Mouse (Mus musculus) embryonic stem cell, embryonic (primary cell): ENCODE measurements at regions not wholly inside any gene's neighbourhood (a gene's known extent, or its start where the extent isn't known, plus 50 kb on each side); places are given as distances from the start of the nearest gene placed in this dataset.

Source experiments
- CTCF ChIA-PET, 4 experiments: fragments of 300-600 bp in 2 of 4; fragments of 350-600 bp in 2 of 4; sonication (Branson Sonifier 250); formaldehyde crosslinking; loops; one replicate each; lab custom pipeline; 2022; ENCODE audit warnings: inconsistent platforms in 2 of 4; lab: Charles Lee
- POLR2A ChIA-PET, 4 experiments: fragments of 300-600 bp in 2 of 4; fragments of 350-600 bp in 2 of 4; sonication (Branson Sonifier 250); formaldehyde crosslinking; loops; one replicate each; lab custom pipeline; 2022; ENCODE audit warnings: antibody characterized with exemption in 4 of 4, inconsistent platforms in 1 of 4; lab: Charles Lee

- POLR2A ChIA-PET: interaction anchor here in 2 of 4 experiments (0.6 to 2.1 kb wide), 10 partner anchors 8 to 98 kb away, joined by 3 to 7 read pairs (median 4); no protein-coding TSS in a partner anchor
- CTCF ChIA-PET: interaction anchor here in 2 of 4 experiments (0.6 to 1.9 kb wide), 2 partner anchors 35 to 99 kb away, joined by 3 to 7 read pairs; no protein-coding TSS in a partner anchor
These were observed 166.6 kb downstream of the Rab11fip4 start for GRCm38 (mm10) chr11:79757513-79758071.

DNA sequence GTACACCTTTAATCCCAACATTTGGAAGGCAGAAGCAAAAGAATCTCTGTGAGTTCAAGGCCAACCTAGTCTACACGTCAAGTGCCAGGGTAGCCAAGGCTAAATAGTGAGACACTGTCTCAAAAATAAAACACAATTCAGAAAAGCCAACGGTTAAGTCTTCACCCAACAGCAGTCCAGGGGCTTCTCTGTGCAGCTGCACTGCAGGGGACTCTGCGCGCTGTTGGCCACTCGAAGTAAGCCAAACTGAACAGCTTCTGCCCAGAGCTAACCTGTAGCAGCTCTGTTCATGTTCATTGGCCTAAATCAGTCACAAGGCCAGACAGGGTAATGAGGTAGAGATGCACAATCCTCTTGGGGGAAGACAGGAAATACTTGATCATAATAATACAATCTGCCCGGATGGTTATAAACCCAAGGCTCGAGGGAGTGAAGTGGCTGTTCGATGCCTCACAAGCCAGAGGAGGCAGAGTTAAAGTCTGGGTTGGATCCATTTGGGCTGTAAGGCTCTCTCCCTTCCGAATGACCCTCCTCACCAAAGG lies 165.4 kb downstream of the Rab11fip4 start:
- ChIA-PET POLR2A (interaction anchor here in 3 of 4 experiments (0.5 to 2.1 kb wide), 19 partner anchors 9 to 600 kb away, joined by 3 to 7 read pairs (median 3); partner anchors contain the start of gene Utp6 (in 1 of the 3)), CTCF (interaction anchor here in 1 of 4 experiments (0.6 to 1.9 kb wide), 3 partner anchors 36 to 542 kb away, joined by 3 to 7 read pairs (median 4); no protein-coding TSS in a partner anchor)

DNA sequence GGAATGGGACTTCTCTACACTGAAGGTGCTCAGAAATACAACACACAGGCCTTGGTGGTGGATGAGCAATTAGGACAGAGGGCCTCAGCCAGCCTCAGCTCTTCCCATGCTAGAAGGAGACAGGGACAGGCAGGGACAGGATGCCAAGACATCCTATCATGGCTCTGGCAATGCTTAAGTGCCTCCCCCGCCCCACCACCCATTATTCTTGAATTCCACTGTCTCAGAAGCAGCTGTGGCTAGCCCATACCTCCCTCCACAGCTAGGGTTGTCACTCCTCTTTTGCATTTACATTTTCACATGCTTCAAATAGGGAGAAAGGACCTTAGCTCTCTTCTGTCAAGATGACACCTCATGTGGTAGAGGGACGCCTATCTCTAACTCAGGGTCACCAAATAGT lies 162.5 kb downstream of the Rab11fip4 start:
- POLR2A ChIA-PET: interaction anchor here (0.6 to 3.6 kb wide), 21 partner anchors 8 to 328 kb away, joined by 3 to 31 read pairs (median 6); no protein-coding TSS in a partner anchor
- CTCF ChIA-PET: interaction anchor here in 2 of 4 experiments (0.6 to 1.5 kb wide), 3 partner anchors 25 to 43 kb away, joined by 3 to 4 read pairs (median 3); no protein-coding TSS in a partner anchor

DNA sequence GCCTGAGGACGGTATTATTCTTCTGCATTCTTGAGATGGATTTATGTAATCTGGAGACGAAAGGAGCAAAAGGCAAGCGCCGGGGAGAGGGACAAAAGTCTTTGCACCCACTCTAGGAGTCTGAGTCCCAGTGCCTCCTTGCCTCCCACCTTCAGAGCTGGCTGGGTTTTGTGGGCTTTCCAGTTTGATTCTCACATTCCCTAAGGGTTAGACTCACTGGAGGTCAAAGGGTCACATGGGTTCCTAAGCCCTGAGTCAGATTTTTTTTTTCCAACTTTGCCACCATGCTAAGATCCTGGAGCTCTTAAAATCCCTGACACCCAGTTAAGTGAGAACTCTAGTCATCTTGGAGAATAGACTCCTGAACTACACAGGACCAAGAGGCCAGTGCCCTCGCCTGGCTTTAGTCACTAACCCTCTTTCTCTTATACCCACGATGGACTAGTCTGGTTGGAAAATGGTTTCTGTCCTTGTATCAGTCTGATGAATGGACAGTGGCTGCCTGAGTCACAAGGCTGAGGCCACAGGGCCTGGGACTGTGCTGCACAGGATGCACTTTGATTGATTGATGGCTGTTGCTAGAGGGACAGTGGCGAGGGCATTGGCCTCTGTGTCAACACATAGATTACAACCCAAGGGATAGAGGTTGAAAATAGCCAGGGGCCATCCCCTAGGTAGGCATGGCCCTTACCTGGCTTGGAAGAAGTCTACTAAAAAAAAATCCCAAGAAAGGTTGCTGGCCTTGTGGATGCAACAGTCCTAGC lies 161.9 kb downstream of the Rab11fip4 start:
- ChIA-PET POLR2A (interaction anchor here (0.6 to 3.6 kb wide), 60 partner anchors 9 to 665 kb away, joined by 3 to 31 read pairs (median 4); partner anchors contain the start of genes Rnf135 (in 1 of the 4) and Utp6 (in 1 of the 4)), CTCF (interaction anchor here in 2 of 4 experiments (0.8 to 1.5 kb wide), 4 partner anchors 14 to 40 kb away, joined by 3 to 5 read pairs (median 4); no protein-coding TSS in a partner anchor)

DNA sequence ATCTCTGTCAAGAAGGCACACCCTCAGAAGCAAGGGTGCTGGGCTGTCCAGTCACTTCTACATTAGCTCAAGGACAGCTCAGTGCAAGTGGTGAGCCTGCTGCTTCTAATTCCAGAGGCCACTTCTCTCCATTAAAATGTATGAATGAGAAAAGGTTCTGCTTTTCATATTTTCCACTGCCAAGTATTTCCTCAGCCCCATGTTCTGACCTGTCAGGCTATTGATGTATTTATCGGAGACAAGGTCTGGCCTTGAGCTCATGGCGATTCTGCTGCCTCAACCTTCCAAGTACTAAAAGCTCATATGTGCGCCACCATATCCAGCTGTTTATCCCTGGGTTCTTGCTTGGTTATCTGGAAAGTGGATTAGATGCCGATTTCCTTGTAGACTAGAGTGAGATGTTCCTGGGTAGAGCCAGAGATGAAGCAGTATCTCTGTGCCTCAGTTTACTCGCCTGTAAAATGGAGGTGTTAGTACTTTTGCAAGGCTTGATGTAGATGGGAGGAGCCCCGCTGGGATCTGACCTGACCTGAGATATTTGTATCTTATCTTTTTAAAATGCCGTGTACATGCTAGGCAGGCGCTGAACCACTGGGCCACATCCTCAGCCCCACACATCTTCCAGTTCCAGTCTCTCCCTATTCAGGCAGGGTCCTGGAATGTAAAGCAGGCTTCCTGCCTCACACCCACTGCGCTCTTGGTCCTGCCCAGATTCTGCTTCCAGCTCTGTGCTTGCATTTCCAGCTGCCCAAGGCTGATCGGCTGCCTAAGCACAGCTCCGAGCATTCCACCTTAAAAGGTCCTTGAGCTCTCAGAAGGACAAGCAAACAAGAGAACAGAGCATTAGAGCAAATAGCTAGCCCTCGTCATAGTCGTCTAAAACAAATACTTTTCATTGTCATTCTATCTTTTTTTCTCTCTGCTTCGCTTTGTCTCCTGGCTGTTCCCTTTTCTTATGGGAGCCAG lies 161.0 kb downstream of the Rab11fip4 start:
- POLR2A ChIA-PET: interaction anchor here (0.6 to 3.6 kb wide), 62 partner anchors 10 to 664 kb away, joined by 3 to 31 read pairs (median 4); partner anchors contain the start of genes Rnf135 (in 1 of the 4) and Utp6 (in 1 of the 4)
- CTCF ChIA-PET: interaction anchor here in 2 of 4 experiments (0.9 to 1.5 kb wide), 3 partner anchors 13 to 41 kb away, joined by 3 to 5 read pairs (median 4); no protein-coding TSS in a partner anchor

GRCm38 (mm10) chr11:79750943-79751342 lies 159.9 kb downstream of the Rab11fip4 start:
- POLR2A ChIA-PET: interaction anchor here in 3 of 4 experiments (0.7 to 3.6 kb wide), 11 partner anchors 11 to 49 kb away, joined by 3 to 31 read pairs (median 7); no protein-coding TSS in a partner anchor
- CTCF ChIA-PET: interaction anchor here in 2 of 4 experiments (0.6 to 0.7 kb wide), 2 partner anchors 85 to 169 kb away, joined by 5 to 7 read pairs; no protein-coding TSS in a partner anchor

GRCm38 (mm10) chr11:79749755-79750434 lies 158.9 kb downstream of the Rab11fip4 start:
- POLR2A ChIA-PET: interaction anchor here in 3 of 4 experiments (0.6 to 2.0 kb wide), 13 partner anchors 11 to 627 kb away, joined by 3 to 7 read pairs (median 4); partner anchors contain the start of gene Rhot1 (in 1 of the 3)
- CTCF ChIA-PET: interaction anchor here in 3 of 4 experiments (0.6 to 0.7 kb wide), 4 partner anchors 22 to 170 kb away, joined by 3 to 7 read pairs (median 4); no protein-coding TSS in a partner anchor

DNA sequence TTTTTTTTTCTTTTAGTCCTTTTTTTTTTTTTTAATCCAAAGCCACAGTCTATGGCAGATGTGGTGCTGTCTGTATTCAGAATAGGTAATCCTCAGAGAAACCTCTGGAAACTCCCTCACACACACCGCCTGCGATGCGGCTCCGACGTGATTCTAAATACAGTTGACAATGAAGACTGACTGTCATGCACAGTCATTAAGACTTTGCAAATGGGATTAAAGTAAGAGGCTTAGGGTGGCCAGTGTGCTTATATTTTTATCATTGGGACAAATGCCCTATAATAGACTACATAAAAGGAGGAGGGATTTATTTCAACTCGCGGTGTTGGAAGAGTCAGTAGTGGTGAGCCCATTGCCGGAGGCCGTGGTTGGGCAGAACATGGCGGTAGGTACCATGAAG lies 158.1 kb downstream of the Rab11fip4 start:
- CTCF ChIA-PET: interaction anchor here in 1 of 4 experiments (1.1 kb wide), 1 partner anchor 44 kb away, joined by 5 read pairs; no protein-coding TSS in a partner anchor

DNA sequence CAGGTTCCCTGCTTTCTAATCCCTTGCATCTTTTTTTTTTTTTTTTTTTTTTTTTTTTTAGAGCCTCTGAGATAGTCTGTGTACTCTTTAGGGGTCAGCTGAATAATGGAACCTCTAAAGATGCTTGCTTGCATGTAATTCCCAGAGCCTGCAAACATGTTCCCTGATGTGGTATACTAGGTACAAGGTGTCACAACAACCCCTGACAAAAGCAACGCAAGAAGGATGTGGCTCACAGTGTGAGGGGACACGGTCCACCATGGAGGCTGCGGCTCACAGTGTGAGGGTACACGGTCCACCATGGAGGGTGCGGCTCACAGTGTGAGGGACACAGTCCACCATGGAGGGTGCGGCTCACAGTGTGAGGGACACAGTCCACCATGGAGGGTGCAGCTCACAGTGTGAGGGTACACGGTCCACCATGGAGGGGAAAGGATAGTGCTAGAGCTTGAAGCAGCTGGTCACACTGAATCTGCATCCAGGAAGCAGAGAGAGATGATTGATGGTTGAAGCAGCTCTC lies 157.7 kb downstream of the Rab11fip4 start:
- POLR2A ChIA-PET: interaction anchor here in 2 of 4 experiments (0.6 to 2.0 kb wide), 7 partner anchors 28 to 941 kb away, joined by 3 to 5 read pairs (median 3); no protein-coding TSS in a partner anchor
- CTCF ChIA-PET: interaction anchor here in 1 of 4 experiments (1.1 kb wide), 1 partner anchor 44 kb away, joined by 5 read pairs; no protein-coding TSS in a partner anchor

More for the DNA sequence above, 158.1 kb downstream of the Rab11fip4 start:
- POLR2A ChIA-PET: interaction anchor here in 2 of 4 experiments (0.6 to 2.0 kb wide), 10 partner anchors 10 to 615 kb away, joined by 3 to 7 read pairs (median 4); no protein-coding TSS in a partner anchor

GRCm38 (mm10) chr11:79747801-79748200 lies 156.8 kb downstream of the Rab11fip4 start:
- CTCF ChIA-PET: interaction anchor here in 1 of 4 experiments (0.6 kb wide), 1 partner anchor 103 kb away, joined by 7 read pairs; no protein-coding TSS in a partner anchor
- POLR2A ChIA-PET: interaction anchor here (0.6 to 1.5 kb wide), 6 partner anchors 11 to 940 kb away, joined by 3 to 6 read pairs (median 3); no protein-coding TSS in a partner anchor
